Mouse (Mus musculus) forebrain, embryonic 11.5 days (tissue): ENCODE results near the gene Gstm7. TPM values are rescaled to one million over a fixed set of nuclear protein-coding genes. Genes with fewer than 3 reads are reported as not detected.

Source experiments
- ATAC-seq: fragments of 200-750 bp; cut with Nextera tagmentation; replicated peaks from 2 replicates; pipeline ENCODE4 v1.8.0; 2017; ENCODE audit warnings: moderate TSS enrichment; ENCODE audit not compliant: low FRiP score
- DNase-seq: peaks from one replicate; pipeline ENCODE4 v3.0.0-alpha.2; 2017; ENCODE audit warnings: low spot score
- H3K27ac ChIP-seq: fragments of 300-500 bp; sonication (generic); 2 replicates; pipeline ENCODE4 v1.5.1; 2014; ENCODE audit warnings: low read depth, low read length
- H3K27me3 ChIP-seq: fragments of 300-500 bp; sonication (generic); 2 replicates; pipeline ENCODE4 v1.6.1; 2014; ENCODE audit warnings: mild to moderate bottlenecking, low read length, mixed read lengths; ENCODE audit not compliant: control insufficient read depth, insufficient read depth
- H3K36me3 ChIP-seq: fragments of 300-500 bp; sonication (generic); 2 replicates; pipeline ENCODE4 v1.6.1; 2014; ENCODE audit warnings: mild to moderate bottlenecking, low read length, moderate library complexity, mixed read lengths; ENCODE audit not compliant: control insufficient read depth, insufficient read depth
- H3K4me1 ChIP-seq: fragments of 300-500 bp; sonication (generic); replicated peaks from 2 replicates; pipeline ENCODE4 v1.6.1; 2014; ENCODE audit warnings: low read length, mixed read lengths; ENCODE audit not compliant: control insufficient read depth, insufficient read depth
- H3K4me2 ChIP-seq: fragments of 300-500 bp; sonication (generic); 2 replicates; pipeline ENCODE4 v1.6.1; 2014; ENCODE audit warnings: low read depth, mild to moderate bottlenecking, low read length, moderate library complexity, mixed read lengths; ENCODE audit not compliant: severe bottlenecking
- H3K4me3 ChIP-seq: fragments of 300-500 bp; sonication (generic); 2 replicates; pipeline ENCODE4 v1.5.1; 2014; ENCODE audit warnings: low read depth, low read length
- H3K9ac ChIP-seq: fragments of 300-500 bp; sonication (generic); 2 replicates; pipeline ENCODE4 v1.6.1; 2014; ENCODE audit warnings: low read length
- H3K9me3 ChIP-seq: fragments of 300-500 bp; sonication (generic); 2 replicates; pipeline ENCODE4 v1.6.1; 2016; ENCODE audit warnings: low read length, mixed read lengths; ENCODE audit not compliant: control insufficient read depth
- WGBS: fragments of 180-500 bp; shearing (Covaris S2); extraction: QIAGEN DNeasy Blood & Tissue Kit; methylation state at CpG from one replicate; pipeline ENCODE4 v1.1.7; 2014; 5-methylcytosine and 5-hydroxymethylcytosine counted together
- polyA plus RNA-seq: library from polyadenylated mRNA; unstranded; fragments of >200 nt; fragmentation: Nextera tagmentation; extraction: Ambion mirVana; gene quantifications from 2 replicates; pipeline ENCODE4 v1.2.1, GENCODE M21; 2014

Gene Gstm7
- polyA plus RNA-seq, 1 experiment from 2014 or later, result 42.9 TPM

- H3K9ac ChIP-seq, result peak within 1 kb of the TSS; percentile 24; the same call in 1 of the 2 replicates
- peak within 1 kb of the TSS; percentile 54 for H3K4me2 ChIP-seq
- peak within 1 kb of the TSS; percentile 25 for H3K4me3 ChIP-seq
- H3K36me3 ChIP-seq, result no peaks in the 10 kb centered on the region
- no peaks in the 10 kb centered on the region for H3K27me3 ChIP-seq
- no peak within 1 kb of the TSS for H3K27ac ChIP-seq
- peak; percentile 67 for DNase-seq
- WGBS, result 15% methylated on average over 20 of the region's 20 CpGs
- no peaks in the 10 kb centered on the region for H3K9me3 ChIP-seq
- ATAC-seq, result peak; percentile 74
- peaks cover 2% of the 10 kb centered on the region; the same call in 1 of the 2 replicates for H3K4me1 ChIP-seq
Measured at GRCm38 (mm10) chr3:107943239-107943990, 11.8 kb upstream of the Gstm7 start, which contains the start of gene Gstm6. TSS of gene Gstm6 (minus strand) at chr3:107943749.

- Histone ChIP-seq H3K27me3 (no peaks in the 10 kb centered on the region), H3K4me1 (peaks cover 2% of the 10 kb centered on the region; the same call in 1 of the 2 replicates), H3K36me3 (no peaks in the 10 kb centered on the region), H3K9me3 (no peaks in the 10 kb centered on the region), H3K9ac (no peak overlapping the region), H3K27ac (no peak overlapping the region), H3K4me2 (no peak overlapping the region), H3K4me3 (no peak overlapping the region)
- DNase-seq, result no peak
- WGBS, result 86% methylated on average over 4 of the region's 4 CpGs
- no peak for ATAC-seq
Measured at GRCm38 (mm10) chr3:107941261-107941660, 9.6 kb upstream of the Gstm7 start.

GRCm38 (mm10) chr3:107940524-107940923 is 8.9 kb upstream of the Gstm7 start:
- Histone ChIP-seq H3K4me1 (peaks cover 2% of the 10 kb centered on the region; the same call in 1 of the 2 replicates), H3K4me2 (no peak overlapping the region), H3K9me3 (no peaks in the 10 kb centered on the region), H3K36me3 (no peaks in the 10 kb centered on the region), H3K27me3 (no peaks in the 10 kb centered on the region), H3K4me3 (no peak overlapping the region), H3K9ac (no peak overlapping the region), H3K27ac (no peak overlapping the region)
- ATAC-seq (no peak), DNase-seq (no peak)
- WGBS, result 86% methylated on average over 7 of the region's 7 CpGs

- Histone ChIP-seq H3K4me3 (no peak overlapping the region), H3K9ac (no peak overlapping the region), H3K36me3 (no peaks in the 10 kb centered on the region), H3K4me2 (no peak overlapping the region), H3K4me1 (peaks cover 2% of the 10 kb centered on the region; the same call in 1 of the 2 replicates), H3K27me3 (no peaks in the 10 kb centered on the region), H3K9me3 (no peaks in the 10 kb centered on the region), H3K27ac (no peak overlapping the region)
- WGBS, result 77% methylated on average over 4 of the region's 4 CpGs
- DNase-seq (no peak), ATAC-seq (no peak)
Measured at GRCm38 (mm10) chr3:107939830-107940229, 8.2 kb upstream of the Gstm7 start.

- H3K4me3 ChIP-seq, result no peak overlapping the region
- no peak overlapping the region for H3K4me2 ChIP-seq
- no peak for ATAC-seq
- H3K9me3 ChIP-seq, result no peaks in the 10 kb centered on the region
- H3K9ac ChIP-seq, result no peak overlapping the region
- H3K27me3 ChIP-seq, result no peaks in the 10 kb centered on the region
- WGBS, result 49% methylated on average over 3 of the region's 3 CpGs
- H3K4me1 ChIP-seq, result peaks cover 2% of the 10 kb centered on the region; the same call in 1 of the 2 replicates
- DNase-seq, result peak; percentile 74
- no peak overlapping the region for H3K27ac ChIP-seq
- H3K36me3 ChIP-seq, result no peaks in the 10 kb centered on the region
Measured at GRCm38 (mm10) chr3:107939403-107939802, 7.8 kb upstream of the Gstm7 start.

GRCm38 (mm10) chr3:107935888-107936287 is 4.3 kb upstream of the Gstm7 start:
- H3K4me2 ChIP-seq, result no peak overlapping the region
- H3K9me3 ChIP-seq, result no peaks in the 10 kb centered on the region
- DNase-seq (no peak), ATAC-seq (no peak)
- no peak overlapping the region for H3K27ac ChIP-seq
- no peaks in the 10 kb centered on the region; the same call in 1 of the 2 replicates for H3K4me1 ChIP-seq
- H3K36me3 ChIP-seq, result no peaks in the 10 kb centered on the region
- no peaks in the 10 kb centered on the region for H3K27me3 ChIP-seq
- 58% methylated on average over 3 of the region's 3 CpGs for WGBS
- no peak overlapping the region for H3K4me3 ChIP-seq
- no peak overlapping the region for H3K9ac ChIP-seq

GRCm38 (mm10) chr3:107935268-107935667 is 3.7 kb upstream of the Gstm7 start:
- H3K4me2 ChIP-seq, result no peak overlapping the region
- no peaks in the 10 kb centered on the region for H3K27me3 ChIP-seq
- no peak overlapping the region for H3K27ac ChIP-seq
- WGBS, result 91% methylated on average over 3 of the region's 3 CpGs
- no peak for ATAC-seq
- H3K4me1 ChIP-seq, result no peaks in the 10 kb centered on the region; the same call in 1 of the 2 replicates
- no peaks in the 10 kb centered on the region for H3K9me3 ChIP-seq
- no peak overlapping the region for H3K4me3 ChIP-seq
- no peaks in the 10 kb centered on the region for H3K36me3 ChIP-seq
- no peak for DNase-seq
- no peak overlapping the region for H3K9ac ChIP-seq

GRCm38 (mm10) chr3:107932128-107932527 is 511 bp upstream of the Gstm7 start:
- 82% methylated on average over 6 of the region's 6 CpGs for WGBS
- no peak overlapping the region for H3K4me3 ChIP-seq

More at GRCm38 (mm10) chr3:107932128-107932527, 511 bp upstream of the Gstm7 start:
- Histone ChIP-seq H3K27ac (no peak overlapping the region), H3K36me3 (no peaks in the 10 kb centered on the region), H3K4me2 (no peak overlapping the region), H3K4me1 (no peaks in the 10 kb centered on the region; the same call in 1 of the 2 replicates), H3K9me3 (no peaks in the 10 kb centered on the region), H3K9ac (no peak overlapping the region), H3K27me3 (no peaks in the 10 kb centered on the region)
- ATAC-seq, result peak; percentile 1; the same call in 1 of the 2 replicates
- DNase-seq, result no peak
